Mouse (Mus musculus) heart, postnatal 36 days (tissue): ENCODE data around the gene C1qtnf2. TPM values are rescaled to one million over a fixed set of nuclear protein-coding genes. Genes with fewer than 3 reads are reported as not detected.

Experiments used
- DNase-seq, 2 experiments: peaks; one replicate each; pipeline ENCODE4 v3.0.0; 2021 to 2022
- intact Hi-C: fragments of 180-260 bp; cut with DNase I; formaldehyde crosslinking; loops from one replicate; pipeline ENCODE4 v1.15.1; 2025
- total RNA-seq, 2 experiments: library from RNA; stranded (reverse); gene quantifications; 2 replicates each; pipeline ENCODE4 v1.2.3; 2021

C1qtnf2 gene
- total RNA-seq, 2 experiments from 2014 or later, result 5.5 to 6.2 TPM

DNA sequence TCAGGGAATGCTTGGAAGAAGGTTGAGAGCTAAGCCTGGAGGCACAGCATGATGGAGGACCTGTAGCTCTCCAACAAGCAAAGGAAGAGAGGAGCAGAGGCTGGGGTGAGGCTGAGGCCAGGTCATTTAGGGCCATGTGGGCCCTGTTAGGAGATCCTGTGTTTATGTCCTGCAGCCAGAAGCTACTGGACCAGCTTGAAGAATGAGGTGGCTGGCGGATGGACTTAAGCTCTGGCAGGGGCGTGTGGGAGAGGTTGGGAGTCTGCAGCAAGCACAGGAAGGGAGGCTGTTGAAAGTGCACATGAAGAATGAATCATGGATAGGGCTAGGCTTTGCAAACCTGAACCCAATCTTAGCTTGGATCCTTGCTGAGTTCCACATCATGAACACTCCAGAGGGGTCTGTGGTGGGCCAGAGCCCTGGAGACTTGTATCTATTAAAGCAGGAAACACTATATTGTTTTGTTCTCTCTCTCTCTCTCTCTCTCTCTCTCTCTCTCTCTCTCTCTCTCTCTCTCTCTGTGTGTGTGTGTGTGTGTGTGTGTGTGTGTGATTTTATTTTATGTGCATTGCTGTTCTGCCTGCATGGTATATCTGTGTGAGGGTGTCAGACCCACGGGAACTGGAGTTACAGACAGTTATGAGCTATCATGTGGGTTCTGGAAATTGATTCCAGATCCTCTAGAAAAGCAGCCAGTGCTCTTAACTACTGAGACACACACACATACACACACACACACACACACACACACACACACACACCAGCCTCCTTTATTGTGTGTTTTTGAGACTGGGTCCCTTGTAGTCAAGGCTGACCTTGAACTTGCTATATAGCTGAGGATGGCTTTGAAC, 7.8 kb downstream of the C1qtnf2 start:
- DNase-seq, result peak in 1 of 2 experiments; percentile 36
- intact Hi-C loops, result no loop called here

GRCm38 (mm10) chr11:43483122-43483792, 9.2 kb downstream of the C1qtnf2 start:
- peak; percentile 42 to 48 for DNase-seq
- intact Hi-C loops, result no loop called here

- DNase-seq, result no peak
Observed at GRCm38 (mm10) chr11:43484057-43484456, 10.0 kb downstream of the C1qtnf2 start.

GRCm38 (mm10) chr11:43484652-43485051, 10.6 kb downstream of the C1qtnf2 start:
- intact Hi-C loops, result no loop called here
- DNase-seq, result no peak

More at GRCm38 (mm10) chr11:43484057-43484456, 10.0 kb downstream of the C1qtnf2 start:
- intact Hi-C loops, result no loop called here

DNA sequence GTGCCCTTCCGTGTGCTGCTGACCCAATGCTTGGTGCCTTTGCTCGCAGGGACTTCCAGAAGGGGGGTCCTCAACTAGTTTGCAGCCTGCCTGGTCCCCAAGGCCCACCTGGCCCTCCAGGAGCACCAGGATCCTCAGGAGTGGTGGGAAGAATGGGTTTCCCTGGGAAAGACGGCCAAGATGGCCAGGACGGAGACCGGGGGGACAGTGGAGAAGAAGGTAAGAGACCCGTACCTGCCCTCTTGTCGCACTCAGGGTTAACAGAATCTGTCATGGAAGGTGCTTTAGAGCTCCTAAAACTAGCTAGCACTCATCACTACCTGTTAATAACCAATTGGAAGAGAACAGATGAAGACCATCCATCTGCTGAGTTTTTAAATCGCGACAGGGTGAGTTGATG, 11.8 kb downstream of the C1qtnf2 start:
- intact Hi-C loops, result no loop called here
- no peak for DNase-seq

DNA sequence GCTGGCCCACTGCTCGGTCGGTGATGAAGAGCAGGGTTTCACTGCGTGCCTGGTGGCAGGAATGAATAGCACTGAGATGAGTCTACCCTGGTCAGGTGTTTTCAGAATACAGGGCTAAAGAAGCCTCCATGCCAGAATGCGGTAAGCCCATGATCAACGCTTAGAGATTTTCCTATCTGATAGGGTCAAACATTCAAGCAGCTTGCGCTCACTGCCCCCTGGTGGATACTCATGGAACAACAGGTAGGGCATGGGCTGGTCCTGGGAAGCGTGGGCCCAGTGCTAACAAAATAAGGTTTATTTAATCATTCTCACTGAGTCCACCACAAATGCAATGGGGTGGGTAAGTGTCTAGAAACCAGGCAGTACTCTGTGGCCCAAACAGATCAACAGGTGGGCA, 18.6 kb downstream of the C1qtnf2 start:
- peak; percentile 79 to 86 for DNase-seq
- intact Hi-C loops, result loop anchor here (1.0 kb wide), 1 partner anchor 39 kb away; no protein-coding TSS in a partner anchor

DNA sequence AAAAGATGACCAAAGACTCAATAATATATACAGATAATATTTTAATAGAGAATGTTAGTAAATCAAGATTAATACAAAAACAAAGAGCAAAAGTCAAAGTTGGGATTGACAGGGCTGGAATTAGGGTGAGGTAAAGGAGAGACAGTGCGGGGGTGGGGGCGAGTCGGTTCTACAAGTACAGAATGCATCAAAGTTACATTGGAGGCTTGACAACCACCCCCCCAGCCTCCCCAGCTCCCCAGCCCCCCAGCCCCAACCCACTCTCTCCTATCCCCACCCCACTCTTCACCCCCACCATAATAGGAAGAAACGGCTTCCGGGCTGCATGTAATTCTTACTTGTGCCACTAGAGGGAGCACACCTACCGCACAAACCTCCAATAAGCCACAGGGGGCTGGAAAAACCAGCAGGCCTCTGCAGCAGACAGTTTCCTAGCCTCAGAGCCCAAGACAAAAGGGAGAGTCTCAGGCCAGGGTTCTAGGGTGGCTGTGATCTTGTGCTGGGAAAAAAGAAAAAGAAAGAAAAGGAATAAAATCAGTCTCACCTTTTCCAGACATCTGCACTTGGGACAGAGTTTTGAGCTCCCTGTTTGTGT, 19.8 kb downstream of the C1qtnf2 start:
- intact Hi-C loops, result loop anchor here (1.0 kb wide), 3 partner anchors 62 to 119 kb away; no protein-coding TSS in a partner anchor
- DNase-seq, result peak; percentile 76 to 81

DNA sequence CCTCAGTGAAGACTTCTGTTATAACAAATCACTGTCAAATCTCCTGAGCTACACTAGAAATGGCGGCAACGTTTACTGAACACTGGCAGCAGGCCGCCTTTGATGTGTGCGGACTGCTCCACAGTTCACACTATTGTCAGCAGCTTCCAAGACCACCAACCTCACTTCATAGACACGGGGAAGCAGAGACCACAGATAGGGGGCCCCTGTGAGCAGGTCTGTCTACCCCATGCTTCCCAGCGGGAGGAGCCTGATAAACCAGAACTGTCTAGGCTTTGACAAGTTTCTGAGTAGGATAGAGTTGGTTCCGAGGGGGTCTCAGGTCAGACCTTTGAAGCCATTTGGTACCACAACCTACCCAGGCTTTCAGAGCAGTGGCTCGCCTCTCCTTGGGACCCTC, 21.0 kb downstream of the C1qtnf2 start:
- DNase-seq, result no peak
- intact Hi-C loops, result no loop called here

- intact Hi-C loops, result no loop called here
- peak; percentile 39 to 55 for DNase-seq
Observed at GRCm38 (mm10) chr11:43495532-43495931, 21.5 kb downstream of the C1qtnf2 start.

- DNase-seq, result no peak
- intact Hi-C loops, result no loop called here
Observed at GRCm38 (mm10) chr11:43501256-43501655, 27.2 kb downstream of the C1qtnf2 start.

DNA sequence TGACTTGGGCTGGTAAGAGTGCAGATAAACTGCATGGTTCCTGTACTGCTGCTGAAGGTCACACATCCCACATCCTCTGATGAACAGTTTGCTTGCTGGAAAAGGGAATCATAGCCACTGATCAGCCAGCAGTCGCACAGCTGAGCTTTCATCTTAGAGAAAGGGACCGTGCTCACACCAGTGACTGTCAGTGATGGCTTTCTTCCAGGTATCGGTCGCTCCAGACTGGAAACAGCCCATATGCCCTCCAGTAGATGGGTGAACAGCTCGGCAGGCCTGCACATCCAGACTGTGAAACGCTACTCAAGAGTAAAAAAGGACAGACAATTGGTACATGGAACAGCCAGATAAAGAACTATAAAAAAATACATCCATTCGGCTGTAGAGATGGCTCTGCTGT, 31.1 kb downstream of the C1qtnf2 start:
- DNase-seq, result no peak
- intact Hi-C loops, result no loop called here

DNA sequence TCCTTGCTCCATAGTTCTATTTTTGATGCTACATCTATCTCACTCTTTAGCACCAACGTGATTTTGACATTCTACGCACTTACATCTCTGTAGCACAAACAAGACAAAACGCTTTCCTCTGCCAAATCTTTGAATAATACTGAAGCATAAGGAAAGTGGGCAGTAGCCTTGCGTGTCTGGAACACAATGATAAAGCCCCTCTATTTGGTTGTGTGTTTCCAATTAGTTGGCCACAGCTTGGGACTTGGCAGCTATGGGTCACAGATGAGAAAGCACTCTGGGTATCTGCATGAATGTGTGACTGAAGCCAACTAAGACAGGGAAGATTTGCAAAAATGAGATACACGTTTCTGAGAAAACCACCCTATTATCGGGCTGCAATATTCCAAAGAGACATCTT, 33.9 kb downstream of the C1qtnf2 start:
- intact Hi-C loops, result no loop called here
- DNase-seq, result no peak

DNA sequence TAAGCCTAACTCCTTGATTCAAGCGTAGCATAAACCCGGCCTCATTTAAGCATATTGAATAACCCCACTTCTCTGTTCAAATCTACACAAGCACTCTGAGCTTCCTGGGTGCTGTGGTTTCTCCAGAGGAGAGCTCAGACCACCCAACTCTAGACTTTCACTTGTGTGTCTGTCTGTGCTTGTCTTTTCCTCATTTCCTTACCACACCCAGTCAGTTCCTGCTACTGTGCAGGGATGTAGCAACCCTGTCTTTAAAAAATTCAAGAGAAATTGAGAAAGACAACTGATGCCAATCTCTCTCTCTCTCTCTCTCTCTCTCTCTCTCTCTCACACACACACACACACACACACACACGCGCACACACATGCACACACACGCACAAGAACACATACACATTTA, 35.8 kb downstream of the C1qtnf2 start:
- intact Hi-C loops, result no loop called here
- DNase-seq, result no peak

GRCm38 (mm10) chr11:43512661-43513190, 38.6 kb downstream of the C1qtnf2 start:
- intact Hi-C loops, result no loop called here

GRCm38 (mm10) chr11:43516344-43517021, 42.4 kb downstream of the C1qtnf2 start:
- intact Hi-C loops, result no loop called here
- DNase-seq, result peak; percentile 22 to 42

More at GRCm38 (mm10) chr11:43512661-43513190, 38.6 kb downstream of the C1qtnf2 start:
- DNase-seq, result no peak

DNA sequence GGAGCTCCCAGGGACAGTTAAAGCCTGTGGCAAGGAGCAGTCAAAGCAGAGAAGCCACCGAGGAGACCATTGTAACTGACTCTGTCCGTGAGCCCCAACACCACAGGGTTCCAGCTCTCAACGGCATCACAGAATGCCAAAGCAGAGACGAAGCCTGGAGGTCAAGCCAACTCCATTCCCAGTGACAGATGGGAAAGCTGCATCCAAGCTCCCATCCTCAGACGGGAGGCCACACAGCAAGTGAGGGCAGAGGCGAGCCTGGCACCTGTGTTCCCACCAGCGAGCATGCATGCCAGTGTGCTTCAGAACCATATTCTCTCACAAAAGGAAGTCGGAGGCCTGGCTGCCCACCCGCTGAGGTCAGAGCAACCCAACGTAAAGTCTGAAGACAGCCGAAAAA, 43.6 kb downstream of the C1qtnf2 start:
- DNase-seq, result no peak
- intact Hi-C loops, result no loop called here

DNA sequence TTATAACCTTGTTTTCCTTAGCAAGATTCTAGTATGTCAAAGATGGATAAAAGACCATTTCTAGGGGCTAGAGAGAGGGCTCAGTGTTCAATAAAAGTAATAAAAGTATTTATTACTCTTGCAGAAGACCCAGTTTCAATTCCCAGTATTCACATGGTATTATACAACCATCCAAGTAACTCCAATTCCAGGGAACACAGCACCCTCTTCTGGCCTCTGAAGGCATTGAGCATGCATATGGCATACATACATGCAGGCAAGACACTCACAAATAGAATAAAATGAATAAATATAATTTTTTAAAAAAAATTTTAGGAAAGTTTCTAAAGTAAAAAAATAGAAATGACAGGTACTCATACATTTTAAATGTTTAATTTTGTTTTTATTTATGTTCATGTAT, 44.0 kb downstream of the C1qtnf2 start:
- no peak for DNase-seq
- intact Hi-C loops, result no loop called here

DNA sequence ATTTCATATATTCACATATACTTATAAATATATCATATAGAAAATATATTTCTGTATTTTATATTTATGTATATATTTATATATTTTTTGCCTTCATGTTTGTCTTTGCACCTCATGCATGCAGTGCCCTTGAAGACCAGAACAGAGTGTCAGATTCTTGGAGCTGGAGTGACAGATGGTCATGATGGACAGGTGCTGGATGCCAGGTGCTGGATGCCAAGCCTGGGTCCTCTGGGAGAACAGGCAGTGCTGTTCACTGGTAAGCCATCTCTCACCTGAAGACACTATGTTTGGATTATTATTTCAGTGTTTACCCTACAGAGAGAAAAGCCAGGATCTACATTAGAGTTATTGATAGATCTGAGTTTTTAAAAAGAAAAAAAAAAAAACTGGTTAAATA, 44.7 kb downstream of the C1qtnf2 start:
- intact Hi-C loops, result no loop called here
- DNase-seq, result no peak

GRCm38 (mm10) chr11:43520521-43520920, 46.4 kb downstream of the C1qtnf2 start:
- intact Hi-C loops, result no loop called here
- no peak for DNase-seq

DNA sequence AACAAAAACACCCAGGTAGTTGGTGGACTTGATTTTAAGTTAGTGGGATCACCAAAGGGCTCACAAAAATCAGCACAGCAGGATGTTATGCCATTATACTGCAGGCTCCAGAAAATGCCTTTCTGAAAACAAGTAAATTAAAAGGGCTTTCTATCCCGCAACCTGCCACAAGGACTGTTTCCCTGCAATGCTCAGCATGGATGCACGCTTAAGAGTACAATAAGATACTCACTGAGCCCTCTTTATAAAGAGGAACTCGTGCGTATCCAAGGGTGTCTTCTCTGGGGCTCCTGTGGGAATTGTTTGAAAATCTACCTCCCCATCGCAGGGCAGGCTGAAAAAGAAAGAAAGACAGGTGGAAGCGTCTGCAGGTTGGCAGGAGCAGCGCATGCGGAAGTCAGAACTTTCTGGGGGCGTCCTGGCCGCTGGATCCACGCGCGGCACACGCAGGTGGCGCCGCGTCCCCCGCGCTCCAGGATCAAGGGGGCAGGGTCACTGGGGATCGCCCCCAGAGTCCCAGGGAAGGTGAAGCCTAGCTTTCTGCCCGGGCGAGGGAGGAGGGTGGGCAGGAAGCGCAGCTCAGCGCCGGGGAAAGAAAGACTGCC, 54.1 kb downstream of the C1qtnf2 start:
- peak in 1 of 2 experiments; percentile 12 for DNase-seq
- intact Hi-C loops, result loop anchor here (2.0 to 5.0 kb wide), 2 partner anchors 39 to 59 kb away; partner anchors contain the start of gene 4933415A04Rik
